Mouse (Mus musculus): ENCODE results near the gene Glcci1.

Glcci1 gene

DNA sequence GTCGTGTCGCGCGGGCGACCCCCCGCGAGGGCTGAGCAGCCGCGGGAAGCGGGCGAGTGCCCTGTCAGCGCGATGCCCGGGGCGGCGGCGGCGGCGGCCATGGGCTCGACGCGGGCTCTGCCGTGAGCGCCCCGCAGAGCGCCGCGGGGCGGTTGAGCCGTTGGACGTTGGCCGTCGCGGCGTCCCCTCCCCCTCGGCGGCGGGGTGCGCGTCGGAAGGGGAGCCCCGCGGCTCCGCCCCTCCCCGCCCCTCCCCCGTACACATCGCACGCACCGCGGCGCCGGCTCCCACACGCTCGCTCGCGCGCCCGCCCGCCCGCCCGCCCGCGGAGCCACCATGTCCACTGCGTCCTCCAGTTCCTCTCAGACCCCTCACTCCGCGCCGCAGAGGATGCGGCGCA lies at the start of gene Glcci1:
Glcci1 (plus strand) TSS at position 50 of the 400 bp plus-strand sequence.
- peak in 1 of 2 experiments; percentile 81 for DNase-seq (ENCODE audit: low spot score in 2 of 2)

DNA sequence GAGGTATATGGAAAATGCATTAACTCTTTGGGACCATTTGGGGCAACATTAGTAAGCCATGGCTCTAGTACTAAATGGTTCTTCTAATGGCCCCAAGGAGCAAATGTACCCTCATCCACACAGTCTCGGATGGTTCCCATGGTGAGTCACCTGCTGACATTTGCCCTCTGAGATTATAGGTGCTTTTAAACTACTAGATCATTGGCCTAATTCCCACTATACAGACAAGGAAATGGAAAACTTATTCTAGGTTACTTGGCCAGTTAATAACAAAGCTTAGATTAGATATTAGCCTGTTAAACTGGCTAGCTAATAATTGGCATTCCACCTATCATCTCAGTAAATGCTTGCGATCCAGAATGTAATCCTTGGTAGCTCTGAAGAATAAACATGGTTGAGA lies 47.0 kb upstream of the Glcci1 start:
- DNase-seq (ENCODE audit: low spot score in 2 of 2): no peak

GRCm38 (mm10) chr6:8465388-8465787 lies 44.0 kb upstream of the Glcci1 start:
- no peak for DNase-seq (ENCODE audit: low spot score in 2 of 2)

DNA sequence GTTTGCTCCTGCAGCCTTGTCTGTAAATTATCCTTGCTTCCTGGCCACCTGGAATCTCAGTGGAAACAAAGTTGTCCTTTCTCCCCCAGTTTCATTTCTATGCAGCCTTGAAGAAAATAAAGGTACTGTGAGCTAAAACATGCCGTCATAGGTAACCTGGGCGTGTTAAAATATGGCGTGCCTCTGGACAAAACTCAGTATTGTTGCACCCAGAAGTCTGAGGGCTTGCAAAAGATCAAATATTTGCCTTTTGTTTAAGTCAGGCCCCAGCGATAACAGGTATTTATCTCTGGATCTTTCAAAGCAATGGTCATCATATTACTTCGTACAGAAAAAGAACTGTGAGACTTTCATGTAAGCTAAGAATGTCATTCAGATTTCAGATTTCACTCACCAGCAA lies 43.4 kb upstream of the Glcci1 start:
- no peak for DNase-seq (ENCODE audit: low spot score in 2 of 2)

GRCm38 (mm10) chr6:8467667-8468337 lies 41.6 kb upstream of the Glcci1 start:
- no peak for DNase-seq (ENCODE audit: low spot score in 2 of 2)

DNA sequence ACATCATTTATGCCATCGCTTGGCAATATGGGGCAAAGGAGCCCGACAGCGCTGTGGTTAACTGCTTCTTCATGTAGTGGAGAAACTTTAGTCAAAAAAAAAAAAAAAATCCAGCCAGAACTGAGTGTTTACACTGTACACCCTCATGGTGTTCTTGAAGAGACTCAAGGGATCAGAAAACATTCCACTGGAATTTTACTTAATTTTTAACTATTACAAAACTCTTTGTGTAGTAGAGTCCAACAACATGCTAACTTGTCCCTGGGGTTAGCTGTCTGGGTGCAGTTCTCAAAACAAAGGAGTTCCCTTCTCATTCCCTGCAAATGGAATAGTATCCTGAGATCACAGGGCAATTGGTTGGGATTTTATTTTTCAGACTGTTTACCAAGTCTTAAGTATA lies 39.5 kb upstream of the Glcci1 start:
- no peak for DNase-seq (ENCODE audit: low spot score in 2 of 2)

GRCm38 (mm10) chr6:8472125-8472524 lies 37.3 kb upstream of the Glcci1 start:
- no peak for DNase-seq (ENCODE audit: low spot score in 2 of 2)

DNA sequence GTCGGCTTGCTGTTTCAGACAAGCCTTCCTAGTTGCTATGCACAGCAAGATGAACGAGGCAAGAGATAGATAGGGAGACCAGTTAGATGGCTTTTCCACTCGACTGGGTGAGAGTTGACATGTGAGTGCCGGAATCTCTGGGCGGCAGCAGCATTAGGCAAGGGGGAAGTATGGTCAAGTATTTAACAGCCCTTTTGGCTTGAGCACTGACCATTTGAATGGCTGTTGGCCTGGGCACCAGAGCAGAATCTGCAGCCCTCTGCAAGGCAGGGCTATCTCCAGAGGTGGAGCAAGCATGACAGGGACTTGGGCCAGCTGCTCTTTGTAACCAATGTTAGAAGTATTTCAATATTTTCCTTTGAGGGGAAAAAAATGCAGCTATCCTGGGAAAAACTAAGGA lies 36.5 kb upstream of the Glcci1 start:
- no peak for DNase-seq (ENCODE audit: low spot score in 2 of 2)

DNA sequence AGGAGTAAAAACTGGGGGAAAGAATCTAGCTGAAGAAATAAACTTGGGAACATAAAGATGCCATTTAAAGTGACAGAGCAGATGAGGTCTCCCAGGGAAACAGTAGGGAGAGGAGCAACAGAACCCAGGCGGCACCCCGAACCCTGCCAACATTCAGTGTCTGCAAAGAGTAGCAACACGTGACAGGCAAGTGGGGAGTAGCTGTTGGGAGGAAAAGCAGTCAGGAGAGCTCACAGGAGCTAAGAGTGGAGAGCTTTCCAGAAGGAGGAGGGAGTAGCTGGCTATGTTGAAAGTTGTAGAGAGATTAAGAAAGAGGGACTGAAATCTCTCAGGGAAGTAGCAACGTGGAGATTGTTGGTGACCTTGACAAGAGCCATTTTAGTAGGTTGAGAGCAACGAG lies 35.9 kb upstream of the Glcci1 start:
- no peak for DNase-seq (ENCODE audit: low spot score in 2 of 2)

DNA sequence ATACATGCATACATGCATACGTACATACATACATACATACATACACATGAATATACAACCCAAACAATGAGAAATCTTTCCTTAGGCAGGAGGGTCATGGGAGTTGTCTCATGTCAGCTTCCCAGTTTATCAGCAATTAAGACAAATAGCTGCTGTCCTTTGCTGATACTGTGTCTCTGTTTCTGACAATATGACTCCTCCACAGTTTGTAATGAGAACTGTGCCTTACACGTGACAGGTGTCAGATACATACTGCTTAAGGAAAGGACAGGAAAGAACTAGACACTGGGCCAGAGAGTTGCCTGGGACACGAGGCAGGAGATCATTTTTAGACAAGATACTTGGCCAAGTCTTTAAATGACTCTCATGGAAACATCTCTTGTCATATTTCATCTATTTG lies 35.1 kb upstream of the Glcci1 start:
- DNase-seq (ENCODE audit: low spot score in 2 of 2): no peak

DNA sequence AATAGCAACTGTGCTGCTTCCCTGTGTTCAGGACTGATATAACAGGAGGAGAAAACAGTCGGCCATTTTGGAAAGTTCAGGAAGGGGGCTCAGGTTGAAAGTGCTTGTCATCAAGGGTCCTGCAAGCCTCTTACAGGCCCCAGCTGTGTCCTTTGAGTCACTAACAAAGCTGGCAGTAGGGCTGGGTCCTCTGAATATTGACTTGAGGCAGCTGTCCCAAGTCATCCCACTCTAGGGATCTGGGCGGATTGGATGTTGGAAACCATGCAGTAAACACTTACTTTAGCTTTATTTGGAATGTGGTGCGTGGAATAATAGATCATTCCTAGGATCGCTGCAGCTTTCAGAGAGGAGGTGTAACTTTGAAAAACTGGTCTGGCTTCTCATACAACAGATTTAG lies 34.6 kb upstream of the Glcci1 start:
- no peak for DNase-seq (ENCODE audit: low spot score in 2 of 2)

GRCm38 (mm10) chr6:8479176-8479575 lies 30.2 kb upstream of the Glcci1 start:
- no peak for DNase-seq (ENCODE audit: low spot score in 2 of 2)

DNA sequence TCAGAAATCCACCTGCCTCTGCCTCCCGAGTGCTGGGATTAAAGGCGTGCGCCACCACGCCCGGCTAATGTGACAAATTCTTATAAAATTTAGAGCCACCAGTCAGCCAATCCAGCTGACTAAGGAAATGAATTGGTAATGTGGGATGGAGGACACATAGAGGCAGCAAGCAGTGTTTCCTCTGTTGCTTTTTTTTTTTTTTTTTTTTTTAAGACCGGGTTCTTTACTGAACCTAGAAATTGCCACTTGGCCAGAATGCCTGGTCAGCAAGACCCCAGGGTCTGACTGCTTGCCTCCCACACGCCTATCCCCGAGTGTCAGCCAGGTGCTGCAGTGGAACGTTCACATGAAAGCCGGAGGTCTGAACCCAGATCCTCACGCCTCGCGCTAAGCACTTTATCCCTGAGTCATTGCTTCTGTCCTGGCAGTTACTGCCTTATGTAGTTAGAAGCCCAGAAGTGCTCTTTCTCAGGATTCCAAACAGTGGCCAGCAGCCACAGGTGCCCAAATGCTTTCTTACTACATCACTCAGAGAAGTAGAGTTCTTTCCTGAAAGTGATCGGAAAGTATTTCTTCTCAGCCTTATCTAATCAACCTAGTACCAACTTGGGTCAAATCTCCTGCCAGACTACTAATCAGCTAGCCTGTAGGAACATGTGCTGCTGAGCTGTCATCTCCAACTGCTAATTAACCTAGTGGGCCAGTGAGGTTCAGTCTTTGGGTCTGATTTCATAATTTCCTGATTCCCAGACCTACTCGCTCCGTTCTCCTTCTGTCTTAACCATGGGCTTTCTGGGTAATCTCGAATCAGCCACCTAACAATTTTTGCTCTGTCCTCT lies 24.7 kb upstream of the Glcci1 start:
- DNase-seq (ENCODE audit: low spot score in 2 of 2): peak in 1 of 2 experiments; percentile 16

GRCm38 (mm10) chr6:8485414-8486175 lies 23.8 kb upstream of the Glcci1 start:
- DNase-seq (ENCODE audit: low spot score in 2 of 2): peak; percentile 42 to 63

DNA sequence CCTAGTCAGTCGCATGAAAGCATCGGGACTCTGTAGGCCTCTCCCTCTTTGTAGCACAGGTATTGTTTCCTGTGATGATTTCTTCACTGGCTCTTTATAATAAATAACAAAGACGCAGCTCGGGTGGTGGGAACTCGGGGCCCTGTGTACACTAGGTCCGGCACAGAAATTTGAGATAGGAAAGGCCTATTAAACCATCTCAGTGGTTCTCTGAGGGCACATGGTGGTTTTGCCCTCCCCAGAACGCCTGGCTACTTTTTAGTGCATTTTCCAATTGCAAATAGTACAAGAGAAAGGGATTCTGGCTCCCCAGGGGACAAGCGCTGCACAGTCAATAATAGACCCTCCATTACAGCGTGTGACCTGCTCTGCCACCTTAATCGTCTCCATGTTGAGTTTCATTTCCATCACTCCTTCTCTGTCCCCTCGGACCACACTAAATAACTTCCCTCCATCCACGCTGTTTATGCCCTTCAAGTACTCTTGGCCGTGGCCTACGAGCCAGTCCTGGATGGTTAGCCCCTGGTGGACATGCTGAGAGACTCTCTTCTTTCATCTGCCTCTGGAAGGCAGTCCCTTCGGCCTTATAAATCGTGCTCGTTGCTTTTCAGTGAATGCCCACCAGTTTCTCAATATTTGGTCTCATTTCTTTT lies 22.9 kb upstream of the Glcci1 start:
- DNase-seq (ENCODE audit: low spot score in 2 of 2): peak in 1 of 2 experiments; percentile 35

DNA sequence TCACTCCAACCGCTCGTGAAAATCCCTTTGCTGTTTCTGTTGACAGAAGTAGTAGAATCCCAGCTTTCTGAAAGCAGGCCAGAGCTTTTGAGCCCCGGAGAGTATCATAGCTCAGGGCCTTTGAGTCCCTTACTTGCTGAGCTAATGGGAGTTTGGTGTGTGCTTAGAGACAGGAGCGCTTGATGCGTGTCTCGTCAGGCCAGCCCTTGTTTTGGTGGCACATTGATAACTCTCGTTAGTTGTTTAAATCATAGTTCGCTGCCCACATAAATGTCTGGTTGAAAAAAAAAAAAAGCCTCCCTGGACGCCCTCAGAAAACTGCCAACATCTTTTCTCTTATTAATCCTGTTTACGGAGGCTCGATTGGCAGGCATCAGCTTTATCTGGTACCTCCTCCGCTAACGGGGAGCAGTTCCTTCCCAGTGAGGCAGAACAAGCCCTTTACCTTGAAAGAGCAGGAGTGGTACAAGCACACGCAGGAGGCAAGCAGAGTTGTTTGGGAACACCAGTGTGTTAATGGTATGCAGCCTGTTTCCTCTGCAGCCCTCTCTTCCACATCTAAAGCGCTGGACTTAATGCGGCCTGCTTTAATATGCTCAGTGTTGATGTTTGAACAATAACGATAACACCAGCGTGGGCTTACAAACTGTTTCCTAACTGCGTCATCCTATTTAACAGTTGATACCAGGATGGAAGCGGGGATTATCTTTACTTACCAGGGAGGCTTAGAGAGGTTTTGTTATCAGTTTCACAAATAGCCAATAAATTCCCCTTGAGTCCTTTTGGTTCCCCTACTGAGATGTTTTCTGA lies 22.2 kb upstream of the Glcci1 start:
- peak; percentile 33 to 48 for DNase-seq (ENCODE audit: low spot score in 2 of 2)

GRCm38 (mm10) chr6:8488249-8488648 lies 21.2 kb upstream of the Glcci1 start:
- DNase-seq (ENCODE audit: low spot score in 2 of 2): no peak

- no peak for DNase-seq (ENCODE audit: low spot score in 2 of 2)
Observed at GRCm38 (mm10) chr6:8489266-8489665, 20.1 kb upstream of the Glcci1 start.

- DNase-seq (ENCODE audit: low spot score in 2 of 2): no peak
Observed at GRCm38 (mm10) chr6:8489938-8490585, 19.3 kb upstream of the Glcci1 start.

GRCm38 (mm10) chr6:8492248-8492647 lies 17.2 kb upstream of the Glcci1 start:
- no peak for DNase-seq (ENCODE audit: low spot score in 2 of 2)

Data from spleen, postnatal 10 days (tissue).